Mouse (Mus musculus): Measurements from ENCODE around the gene Tmod4. TPM values are rescaled to one million over a fixed set of nuclear protein-coding genes. Genes with fewer than 3 reads are reported as not detected.

Tmod4 gene
- polyA plus RNA-seq (2021; fragmentation: Nextera tagmentation): 0.14 and 0.18 TPM in 2 replicates
- long read RNA-seq, experiment 1: 0 reads
- long read RNA-seq, experiment 2, partial matches to known transcripts: 0 of 1 reads
- long read RNA-seq, experiment 2, other reads (novel, unspliced or antisense): 0 of 1 reads

GRCm38 (mm10) chr3:95124246-95124645 is at the start of gene Tmod4:
Gene Tmod4, plus strand, starts transcription at chr3:95124476.

GRCm38 (mm10) chr3:95106338-95107117 is 17.7 kb upstream of the Tmod4 start, which contains the start of gene Pip5k1a:
Gene Pip5k1a, minus strand, starts transcription at chr3:95106930.

GRCm38 (mm10) chr3:95110911-95111726 is 13.2 kb upstream of the Tmod4 start, which contains the start of gene Vps72:
Gene Vps72, plus strand, starts transcription at chr3:95111022.

GRCm38 (mm10) chr3:95133680-95134101 is 9.4 kb downstream of the Tmod4 start, which contains the start of the genes Scnm1 and Lysmd1:
Gene Scnm1, minus strand, starts transcription at chr3:95134011.
Gene Lysmd1, plus strand, starts transcription at chr3:95134088.

GRCm38 (mm10) chr3:95141952-95142616 is 17.8 kb downstream of the Tmod4 start, which contains the start of gene Tnfaip8l2:
Gene Tnfaip8l2, minus strand, starts transcription at chr3:95142360.

GRCm38 (mm10) chr3:95159987-95160963 is 36.0 kb downstream of the Tmod4 start, which contains the start of gene Sema6c:
Gene Sema6c, plus strand, starts transcription at chr3:95160457.

Other genes starting within 250 kb of the Tmod4 start
- gene Psmb4, start 237.5 kb upstream of the Tmod4 start, polyA plus RNA-seq (2021; fragmentation: Nextera tagmentation): 171 and 200 TPM in 2 replicates
- gene Selenbp1, start 191.4 kb upstream of the Tmod4 start, polyA plus RNA-seq (2021; fragmentation: Nextera tagmentation): 28.8 and 31.0 TPM in 2 replicates
- 1.3 and 3.1 TPM in 2 replicates for gene Rfx5, start 170.4 kb upstream of the Tmod4 start, polyA plus RNA-seq (2021; fragmentation: Nextera tagmentation)
- 9.5 and 10.9 TPM in 2 replicates for gene Pi4kb, start 149.7 kb upstream of the Tmod4 start, polyA plus RNA-seq (2021; fragmentation: Nextera tagmentation)
- 4.1 and 7.6 TPM in 2 replicates for gene Zfp687, start 109.0 kb upstream of the Tmod4 start, polyA plus RNA-seq (2021; fragmentation: Nextera tagmentation)
- gene Psmd4, start 81.9 kb upstream of the Tmod4 start, polyA plus RNA-seq (2021; fragmentation: Nextera tagmentation): 194 and 247 TPM in 2 replicates
- gene Pip5k1a, start 17.5 kb upstream of the Tmod4 start, polyA plus RNA-seq (2021; fragmentation: Nextera tagmentation): 7.9 and 12.4 TPM in 2 replicates
- 42.8 and 51.5 TPM in 2 replicates for gene Vps72, start 13.5 kb upstream of the Tmod4 start, polyA plus RNA-seq (2021; fragmentation: Nextera tagmentation)
- 63.0 and 67.8 TPM in 2 replicates for gene Scnm1, start 9.5 kb downstream of the Tmod4 start, polyA plus RNA-seq (2021; fragmentation: Nextera tagmentation)
- gene Lysmd1, start 9.6 kb downstream of the Tmod4 start, polyA plus RNA-seq (2021; fragmentation: Nextera tagmentation): 11.0 and 11.8 TPM in 2 replicates
- 2.5 and 3.2 TPM in 2 replicates for gene Tnfaip8l2, start 17.9 kb downstream of the Tmod4 start, polyA plus RNA-seq (2021; fragmentation: Nextera tagmentation)
- 1.2 and 5.5 TPM in 2 replicates for gene Sema6c, start 36.0 kb downstream of the Tmod4 start, polyA plus RNA-seq (2021; fragmentation: Nextera tagmentation)
- gene Gabpb2, start 93.4 kb downstream of the Tmod4 start, polyA plus RNA-seq (2021; fragmentation: Nextera tagmentation): 0.60 TPM in 2 replicates
- 58.2 and 71.3 TPM in 2 replicates for gene Cdc42se1, start 104.3 kb downstream of the Tmod4 start, polyA plus RNA-seq (2021; fragmentation: Nextera tagmentation)
- 282 and 287 TPM in 2 replicates for gene Mllt11, start 107.7 kb downstream of the Tmod4 start, polyA plus RNA-seq (2021; fragmentation: Nextera tagmentation)
- gene Gm128, start 117.1 kb downstream of the Tmod4 start, polyA plus RNA-seq (2021; fragmentation: Nextera tagmentation): 0.13 and 0.21 TPM in 2 replicates
- gene Bnipl, start 126.7 kb downstream of the Tmod4 start, polyA plus RNA-seq (2021; fragmentation: Nextera tagmentation): not detected in 2 replicates
- 16.3 and 19.4 TPM in 2 replicates for gene Mindy1, start 156.9 kb downstream of the Tmod4 start, polyA plus RNA-seq (2021; fragmentation: Nextera tagmentation)
- 13.7 and 17.6 TPM in 2 replicates for gene Prune1, start 157.6 kb downstream of the Tmod4 start, polyA plus RNA-seq (2021; fragmentation: Nextera tagmentation)
- gene Anxa9, start 182.7 kb downstream of the Tmod4 start, polyA plus RNA-seq (2021; fragmentation: Nextera tagmentation): 0.15 and 0.21 TPM in 2 replicates
- 37.2 and 43.9 TPM in 2 replicates for gene Cers2, start 190.3 kb downstream of the Tmod4 start, polyA plus RNA-seq (2021; fragmentation: Nextera tagmentation)
- gene Setdb1, start 232.7 kb downstream of the Tmod4 start, polyA plus RNA-seq (2021; fragmentation: Nextera tagmentation): 7.5 and 9.8 TPM in 2 replicates

Measured in left cerebral cortex, adult 6 months (tissue).